Mouse (Mus musculus) thymus, adult 18-20 months (tissue): ENCODE data around the gene Map4.
A peak's percentile ranks its signal among the peaks of the same experiment; 100 is the strongest.

ENCODE experiments used
- DNase-seq, 2 experiments: peaks; one replicate each; pipeline ENCODE4 v3.0.0; 2022; ENCODE audit warnings: mixed read lengths in 2 of 2

Gene Map4

DNA sequence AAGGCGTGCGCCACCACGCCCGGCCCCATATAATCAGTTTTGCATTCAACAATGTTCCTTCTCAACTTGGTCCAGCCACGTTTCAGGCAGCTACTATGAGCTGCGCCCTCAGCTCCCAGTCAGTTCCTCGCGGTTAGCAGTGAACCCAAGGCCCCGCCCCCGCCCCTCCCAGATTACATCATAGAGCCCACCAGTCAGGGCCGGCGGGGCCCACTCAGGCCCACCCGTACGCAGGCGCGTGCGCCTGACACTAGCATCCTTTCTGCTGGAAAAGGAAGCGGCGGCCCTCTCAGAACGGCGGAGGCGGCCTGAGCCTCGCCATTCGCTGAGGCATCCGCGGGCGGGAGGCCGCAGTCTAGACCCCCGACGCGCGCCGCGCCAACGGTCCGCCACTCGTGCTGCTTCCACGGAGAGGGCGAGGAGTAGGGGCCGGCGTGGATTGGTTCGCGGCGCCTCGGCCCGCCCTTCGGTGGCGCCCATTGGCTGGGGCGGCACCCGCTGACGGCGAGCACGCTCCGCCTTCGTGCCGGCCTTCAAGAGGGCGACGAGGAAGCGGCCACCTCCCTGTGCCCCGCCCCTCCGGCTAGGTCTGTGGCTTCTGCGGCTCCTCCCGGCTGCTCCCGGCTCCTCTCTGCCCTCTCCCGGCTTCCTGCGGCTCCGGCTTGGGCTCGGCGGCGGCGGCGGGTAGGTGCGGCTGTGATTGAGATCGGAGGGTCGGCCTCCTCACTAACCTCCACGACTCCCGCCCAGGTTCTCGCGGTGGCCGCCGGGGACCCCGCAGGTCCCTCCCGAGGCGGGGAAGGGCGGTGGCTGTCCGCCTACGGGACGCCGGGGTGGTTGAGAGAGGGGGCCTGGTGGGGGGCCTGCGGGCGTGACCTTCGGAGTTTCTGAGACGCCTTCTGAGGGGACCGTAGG is at the start of gene Map4:
Map4 (plus strand) TSS at position 204 of the 915 bp plus-strand sequence.
- peak; percentile 95 to 97 for DNase-seq

DNA sequence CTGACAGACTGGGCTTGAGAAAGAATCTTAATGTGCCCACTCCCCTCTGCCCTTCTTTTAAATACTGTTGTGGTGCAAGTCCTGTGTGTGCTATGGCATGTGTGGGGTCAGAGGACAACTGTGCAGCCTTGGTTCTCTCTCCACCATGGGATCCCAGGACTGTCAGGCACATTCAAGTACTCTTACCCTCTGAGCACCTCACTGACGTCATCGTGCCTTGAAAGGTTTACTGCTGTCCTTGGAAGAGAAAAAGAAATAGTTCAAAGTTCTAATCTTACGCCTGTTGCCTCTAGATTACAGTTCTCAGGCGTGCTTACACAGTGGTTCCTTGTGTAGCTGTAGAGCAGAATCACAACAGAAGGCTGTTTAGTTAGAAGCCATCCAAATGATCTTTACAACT is 45.0 kb upstream of the Map4 start:
- DNase-seq: no peak

DNA sequence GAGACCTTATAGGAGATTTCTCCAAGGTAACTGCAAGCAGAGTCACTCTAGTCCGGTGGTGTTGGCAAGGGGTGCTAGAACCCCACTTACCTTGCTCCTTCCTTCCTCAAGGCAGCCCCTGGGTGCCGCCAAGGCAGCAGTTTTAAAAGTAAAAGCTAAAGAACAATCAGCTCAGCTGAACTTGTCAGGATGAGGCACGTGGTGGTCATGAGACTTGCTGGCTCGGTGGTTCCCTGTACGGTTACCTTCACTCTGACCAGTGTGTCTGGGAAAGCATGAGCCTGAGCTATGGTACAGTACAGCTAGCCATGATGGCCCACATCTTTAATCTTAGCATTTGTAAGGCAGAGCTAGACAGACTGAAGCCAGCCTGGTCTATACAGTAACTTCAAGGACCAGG is 43.9 kb upstream of the Map4 start:
- DNase-seq: no peak

DNA sequence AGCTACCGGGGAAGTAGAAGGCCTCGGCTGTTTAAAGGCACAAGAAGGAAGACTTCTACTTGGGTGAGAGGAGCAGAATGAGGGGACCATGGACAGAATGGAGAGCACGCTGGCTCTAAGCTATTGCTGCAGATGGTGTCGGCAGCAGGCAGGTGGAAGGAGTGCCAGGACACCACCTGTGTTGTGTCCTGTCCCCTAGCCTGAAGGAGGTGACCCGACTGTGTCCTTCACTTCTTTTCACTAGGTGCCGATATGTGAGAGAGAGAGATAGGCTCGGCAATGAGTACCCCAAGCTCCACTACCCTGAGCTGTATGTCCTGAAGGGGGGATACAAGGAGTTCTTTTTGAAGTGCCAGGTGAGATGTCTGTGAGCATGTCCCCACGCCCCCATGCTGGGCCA is 39.8 kb upstream of the Map4 start:
- DNase-seq: no peak

DNA sequence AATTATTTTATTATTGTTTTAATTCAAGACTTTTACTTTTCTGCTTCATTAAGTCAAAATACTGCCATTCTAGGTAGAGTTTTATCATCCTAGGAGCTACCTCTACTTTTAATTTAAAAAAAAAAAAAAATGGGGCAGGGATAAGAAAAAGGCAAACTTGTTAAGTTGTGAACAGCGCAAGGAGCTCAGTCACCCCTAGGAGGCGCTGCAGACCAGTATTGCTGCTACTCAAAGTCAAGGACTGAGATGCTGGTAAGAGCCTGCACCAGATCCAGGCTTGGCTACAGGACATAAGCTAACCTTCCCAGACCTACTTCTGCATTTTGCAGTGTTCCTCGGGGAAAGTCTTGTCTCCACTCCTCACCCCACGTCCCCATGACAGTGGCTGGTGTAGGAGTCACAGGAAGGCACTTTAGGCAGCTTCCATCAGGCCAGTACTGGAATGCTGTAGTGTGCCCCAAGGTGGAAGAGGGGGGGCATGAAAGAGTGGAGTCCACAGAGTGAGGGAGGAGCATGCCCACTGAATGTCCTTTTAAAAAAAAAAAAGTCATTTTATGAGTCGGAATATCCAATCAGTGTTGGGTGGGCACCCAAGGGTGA is 38.5 kb upstream of the Map4 start:
- DNase-seq: peak; percentile 16 to 28

DNA sequence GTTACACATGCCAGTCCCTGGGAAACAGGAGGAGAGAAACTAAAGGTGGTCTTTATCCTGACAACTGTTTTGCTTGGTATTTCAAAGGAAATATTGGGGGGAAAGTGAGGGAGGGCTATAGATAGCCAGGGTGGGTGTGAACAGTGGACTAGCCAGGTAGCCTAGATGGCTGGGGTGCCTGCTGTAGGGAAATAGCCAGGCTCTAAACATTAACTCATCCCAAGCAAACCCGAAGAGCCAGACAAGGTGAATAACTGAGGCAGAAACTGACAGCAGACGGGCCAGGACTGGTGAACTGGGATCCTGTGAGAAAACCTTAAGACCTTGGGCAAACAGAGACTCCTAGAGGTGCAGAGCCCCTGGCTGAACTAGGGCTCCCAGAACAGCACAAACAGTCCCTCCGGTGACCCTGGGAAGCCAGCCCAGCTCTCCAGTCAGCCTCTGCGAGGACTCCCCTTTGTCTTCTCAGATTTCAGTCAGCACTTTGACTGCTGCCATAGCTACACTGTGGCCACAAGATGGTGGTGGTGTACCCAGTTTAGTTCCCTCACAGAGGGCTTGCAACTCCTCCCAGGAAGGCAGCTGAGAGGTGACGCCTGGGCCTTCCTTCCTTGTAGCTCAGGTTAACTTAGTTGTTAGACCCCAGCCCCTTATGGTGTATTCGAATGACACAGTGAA is 36.7 kb upstream of the Map4 start:
- DNase-seq: peak; percentile 26 to 39

DNA sequence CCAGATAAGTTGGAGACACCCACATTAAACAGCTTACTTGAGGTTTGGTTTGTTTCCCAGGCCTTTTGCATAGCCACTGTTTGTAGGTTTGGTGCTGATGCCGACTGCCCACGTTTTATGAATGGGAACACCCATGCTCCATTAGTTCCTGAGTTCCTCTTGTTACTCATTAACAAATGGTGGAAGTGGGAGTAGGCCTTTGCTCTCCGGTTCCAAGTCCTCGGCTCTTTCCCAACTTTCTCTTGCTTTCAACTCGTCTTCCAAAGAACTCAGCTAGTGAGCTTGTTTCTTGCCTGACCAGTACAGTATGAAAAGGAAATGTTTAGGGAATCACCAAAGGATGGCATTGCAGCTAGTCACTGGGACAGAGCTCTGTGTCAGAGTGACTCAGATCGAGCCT is 35.7 kb upstream of the Map4 start:
- no peak for DNase-seq

DNA sequence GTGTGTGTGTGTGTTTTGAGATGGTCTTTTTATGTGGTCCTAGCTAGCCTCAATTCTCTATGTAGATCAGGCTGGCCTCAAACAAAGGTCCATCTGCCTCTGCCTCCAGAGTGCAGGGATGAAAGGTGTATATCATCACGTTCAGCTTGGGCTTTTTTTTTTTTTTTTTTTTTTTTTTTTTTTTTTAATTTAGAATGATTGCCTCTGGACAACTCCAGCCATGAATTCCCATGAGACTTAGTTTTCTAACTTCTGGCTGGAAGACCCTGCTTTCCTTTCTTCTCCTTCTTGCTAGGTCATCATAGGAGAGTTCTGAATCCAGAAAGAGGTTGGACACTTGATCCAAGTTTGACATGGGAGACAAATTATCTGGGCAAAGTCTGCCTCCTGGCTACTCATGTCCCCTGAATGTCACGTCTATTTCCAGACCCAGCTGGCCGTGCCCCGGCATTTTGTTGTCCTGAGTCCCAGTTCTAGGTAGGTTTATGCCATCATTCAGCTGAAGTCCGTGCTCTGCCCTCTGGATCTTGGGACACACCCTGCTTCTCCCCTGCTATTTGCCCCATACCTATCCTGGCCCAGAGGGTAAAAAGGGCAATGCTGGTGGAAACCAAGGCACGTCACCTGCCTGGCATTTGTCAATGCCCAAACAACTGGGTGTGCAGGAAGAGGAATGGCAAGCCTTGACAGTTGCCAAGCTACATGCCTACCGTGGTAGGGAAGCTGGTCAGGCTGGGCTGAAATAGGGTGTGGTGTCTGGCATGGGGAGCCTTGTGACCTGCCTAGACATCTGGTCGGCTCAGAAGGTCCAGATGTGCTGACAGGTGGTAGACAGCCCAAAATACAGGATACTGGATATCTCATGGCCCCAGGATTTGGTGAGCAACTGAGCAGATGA is 34.8 kb upstream of the Map4 start:
- DNase-seq: no peak

DNA sequence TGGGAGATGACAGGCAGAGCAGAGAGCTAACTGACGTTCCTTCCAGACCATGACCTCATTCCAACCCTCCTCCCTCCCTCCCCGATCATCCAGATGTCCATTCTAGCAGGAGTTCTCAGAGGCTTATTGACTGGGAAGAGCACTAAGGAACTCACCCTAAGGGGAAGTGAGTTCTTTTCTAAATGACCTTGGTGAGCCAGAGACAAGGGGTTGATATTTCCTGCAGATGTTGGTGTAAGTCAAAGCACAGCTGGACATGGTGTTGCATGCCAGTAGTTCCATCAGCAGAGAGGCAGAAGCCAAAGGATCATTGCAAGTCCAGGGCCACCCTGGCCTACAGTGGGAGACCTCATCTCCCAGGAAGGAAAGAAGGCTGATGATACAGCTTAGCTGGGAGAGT is 33.2 kb upstream of the Map4 start:
- DNase-seq: no peak

DNA sequence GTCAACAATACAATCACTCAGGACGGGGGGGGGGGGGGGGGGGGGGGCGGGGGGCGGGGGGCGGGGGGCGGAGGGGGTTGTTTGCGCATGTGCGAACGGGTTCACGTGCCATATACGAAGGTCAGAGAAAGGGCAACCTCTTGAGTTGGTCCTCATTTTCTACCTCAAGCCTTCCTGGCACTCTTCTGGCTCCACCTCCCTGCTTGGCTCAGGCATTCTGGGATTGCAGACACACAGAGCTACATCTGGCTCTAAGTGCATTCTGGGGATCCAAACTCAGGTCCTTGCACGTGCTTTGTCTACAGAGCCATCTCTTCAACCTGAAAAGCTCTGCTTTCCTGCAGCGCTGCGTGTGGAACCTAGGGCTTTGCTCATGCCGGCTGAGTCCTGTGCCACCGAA is 31.9 kb upstream of the Map4 start:
- no peak for DNase-seq

DNA sequence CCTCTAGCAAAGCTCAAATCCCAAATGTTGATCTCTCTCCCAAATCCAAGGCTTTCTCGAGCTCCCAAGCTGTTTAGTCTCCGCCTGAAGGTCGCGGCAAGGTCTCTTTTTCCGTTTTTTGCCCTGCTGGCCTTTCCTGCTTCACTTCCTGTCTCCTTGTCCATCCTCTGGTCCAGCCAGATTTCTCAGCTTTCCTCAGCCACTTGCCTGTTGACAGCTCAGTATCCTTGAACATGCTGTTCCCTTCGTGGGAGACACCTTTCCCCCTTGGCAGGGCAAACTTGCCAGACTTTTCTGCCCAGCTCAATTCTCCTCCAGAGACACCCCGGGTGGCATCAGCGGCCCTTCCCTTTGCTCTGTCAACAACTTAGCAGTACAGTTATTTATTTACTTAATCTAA is 31.5 kb upstream of the Map4 start:
- no peak for DNase-seq

DNA sequence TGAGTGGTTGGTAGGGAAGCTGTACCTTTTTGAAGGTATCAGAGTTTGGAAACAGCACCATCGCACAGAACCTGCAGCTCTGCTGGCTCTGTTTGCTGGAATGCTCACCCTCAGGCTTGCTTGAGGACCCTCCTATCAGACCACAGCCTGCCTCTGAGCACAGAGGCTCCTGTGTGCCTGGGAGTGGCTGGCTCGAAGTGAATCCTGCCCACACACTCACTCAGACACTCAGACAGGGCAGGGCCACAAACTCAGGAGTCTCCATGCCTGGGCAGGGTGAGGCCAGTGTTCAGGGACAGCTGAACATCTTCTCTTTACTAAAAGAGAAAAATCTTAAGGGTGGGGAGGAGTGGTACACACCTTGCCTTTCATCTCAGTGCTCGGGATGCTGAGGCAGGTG is 30.7 kb upstream of the Map4 start:
- DNase-seq: no peak

DNA sequence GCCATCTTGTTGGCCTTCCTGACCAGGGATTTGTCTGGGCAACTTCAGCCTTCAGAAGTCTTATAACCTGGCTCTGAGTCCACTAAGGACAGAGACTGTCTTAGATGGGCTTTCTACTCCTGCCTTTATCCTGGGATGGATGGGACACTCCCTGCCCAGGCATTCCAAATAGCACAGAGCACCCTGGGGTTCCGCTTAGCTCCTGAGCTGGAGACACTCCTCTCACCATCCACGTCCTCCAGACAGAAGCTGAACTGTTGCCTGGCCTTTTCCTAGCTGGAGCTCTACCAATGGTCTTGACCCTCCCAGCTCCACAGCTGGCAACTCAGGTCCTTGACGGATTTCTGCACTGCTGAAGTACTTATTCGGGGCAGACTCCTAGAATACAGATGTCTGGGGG is 29.0 kb upstream of the Map4 start:
- no peak for DNase-seq

DNA sequence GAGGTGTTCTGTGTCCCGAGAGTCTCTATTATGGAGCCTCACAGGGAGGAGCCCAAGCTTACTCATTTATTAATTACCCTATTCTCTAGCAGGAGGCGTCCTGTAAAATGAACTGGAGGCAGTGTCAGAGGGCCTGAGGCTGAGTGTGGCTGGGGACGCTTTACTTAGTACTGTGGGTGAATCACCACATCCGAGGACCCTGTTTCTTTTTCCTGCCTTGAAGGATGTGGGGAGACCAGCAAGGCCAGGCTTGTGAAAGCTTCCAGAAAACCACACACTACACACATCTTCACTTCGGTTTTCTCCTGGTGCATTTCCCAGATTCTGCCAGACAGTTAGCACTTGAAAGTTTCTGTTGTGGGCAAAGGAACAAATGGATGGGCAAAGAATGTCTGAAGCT is 28.5 kb upstream of the Map4 start:
- no peak for DNase-seq

DNA sequence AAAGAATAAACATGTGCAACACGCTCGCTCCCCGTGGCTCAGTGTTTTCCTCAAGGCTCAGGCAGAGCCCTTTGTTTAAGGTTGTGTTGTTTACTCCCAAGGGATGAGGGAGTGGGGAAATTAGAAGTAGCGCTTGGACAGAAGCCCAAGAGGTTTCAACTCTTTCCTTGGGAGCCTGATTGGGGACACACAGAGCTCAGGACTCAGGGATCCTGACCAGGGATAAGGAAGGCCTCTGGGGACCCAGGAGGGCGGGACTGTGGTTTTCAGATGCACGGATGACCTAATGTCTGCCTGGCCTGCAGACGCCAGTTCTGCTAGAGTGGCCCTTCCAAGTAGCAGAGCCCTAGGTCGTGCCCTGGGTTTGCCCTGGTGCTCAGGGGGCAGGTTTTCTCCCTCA is 24.0 kb upstream of the Map4 start:
- no peak for DNase-seq

DNA sequence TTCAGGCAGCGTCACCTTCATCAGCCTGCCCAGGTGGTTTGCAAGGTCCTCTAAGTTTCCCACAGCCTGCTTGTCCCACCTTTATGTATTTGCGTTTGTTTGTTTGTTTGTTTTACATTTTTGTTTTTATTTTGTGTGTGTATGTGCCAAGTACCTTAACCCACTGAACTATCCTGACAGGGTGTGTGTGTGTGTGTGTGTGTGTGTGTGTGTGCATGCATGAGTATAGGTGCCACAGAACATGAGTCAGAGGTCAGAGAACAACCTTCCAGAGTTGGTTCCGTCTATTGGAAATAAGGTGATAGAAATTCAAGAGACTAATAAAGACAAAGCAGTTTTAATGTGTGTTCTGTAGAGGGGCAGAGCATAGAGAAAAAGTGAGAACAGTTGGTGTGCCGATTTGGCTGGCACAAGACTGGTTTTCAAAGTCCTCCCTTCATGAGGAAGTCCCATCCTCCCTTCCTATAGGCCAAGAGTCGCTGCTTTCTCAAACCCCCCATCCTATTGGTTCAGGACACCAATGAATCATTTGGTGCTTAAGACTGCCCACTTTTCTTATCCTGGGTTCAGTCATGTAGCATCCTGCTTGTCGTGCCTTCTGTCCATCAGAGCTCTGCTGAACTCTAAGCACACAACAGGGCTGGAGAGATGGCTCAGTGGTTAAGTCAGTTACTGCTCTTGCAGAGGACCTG is 23.3 kb upstream of the Map4 start:
- no peak for DNase-seq

DNA sequence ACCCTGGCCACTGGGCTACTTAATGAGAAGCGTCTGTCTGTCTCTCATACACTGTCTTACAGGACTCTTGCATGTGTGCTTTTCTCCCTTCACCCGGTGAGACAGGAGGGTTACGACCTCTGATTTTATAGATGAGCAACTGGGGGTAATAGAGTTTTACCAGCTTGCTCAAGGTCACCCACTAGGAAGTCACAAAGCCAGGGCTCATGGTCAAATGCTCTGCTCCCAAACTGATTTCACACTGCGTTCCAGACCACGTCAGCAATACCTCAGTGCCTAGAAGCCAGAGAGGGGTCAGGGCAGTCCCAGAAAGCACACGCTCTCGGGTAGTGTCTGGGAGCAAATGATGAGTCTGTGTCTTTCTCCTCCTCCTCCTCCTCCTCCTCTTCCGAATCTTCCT is 22.2 kb upstream of the Map4 start:
- DNase-seq: no peak

DNA sequence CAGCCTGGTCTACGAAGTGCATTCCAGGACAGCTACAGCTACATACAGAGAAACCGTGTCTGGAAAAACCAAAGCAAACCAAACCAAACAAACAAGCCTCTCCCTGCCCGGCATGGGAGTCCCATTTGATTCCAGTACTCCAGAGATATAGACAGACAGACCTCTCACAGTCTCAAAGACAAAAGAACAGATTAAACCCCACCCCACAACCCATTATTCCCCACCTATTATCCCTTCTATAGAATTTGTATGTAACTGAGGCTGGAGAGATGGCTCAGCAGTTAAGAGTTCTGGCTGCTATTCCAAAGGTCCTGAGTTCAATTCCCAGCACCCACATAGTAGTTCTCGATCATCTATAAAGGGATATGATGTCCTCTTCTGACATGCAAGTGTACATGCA is 21.3 kb upstream of the Map4 start:
- no peak for DNase-seq

DNA sequence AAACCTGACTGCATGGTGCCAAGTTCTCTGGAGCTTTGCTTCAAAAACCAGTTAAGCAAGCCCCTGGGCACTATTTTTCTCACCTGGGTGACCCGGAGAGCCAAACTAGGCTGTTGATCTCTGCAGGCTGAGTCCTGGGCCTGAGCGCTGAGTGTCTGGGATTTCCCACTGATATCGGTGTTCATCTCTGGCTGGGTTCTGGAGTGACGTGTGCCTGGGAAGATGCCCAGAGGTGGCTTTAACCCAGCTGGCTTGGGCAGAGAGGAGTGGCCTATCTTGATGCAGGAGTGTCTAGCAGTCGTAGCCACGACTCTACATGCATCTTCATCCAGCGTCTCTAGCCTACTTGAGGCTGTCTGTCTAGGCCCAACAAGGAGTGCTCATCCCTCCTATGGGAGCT is 19.5 kb upstream of the Map4 start:
- no peak for DNase-seq

DNA sequence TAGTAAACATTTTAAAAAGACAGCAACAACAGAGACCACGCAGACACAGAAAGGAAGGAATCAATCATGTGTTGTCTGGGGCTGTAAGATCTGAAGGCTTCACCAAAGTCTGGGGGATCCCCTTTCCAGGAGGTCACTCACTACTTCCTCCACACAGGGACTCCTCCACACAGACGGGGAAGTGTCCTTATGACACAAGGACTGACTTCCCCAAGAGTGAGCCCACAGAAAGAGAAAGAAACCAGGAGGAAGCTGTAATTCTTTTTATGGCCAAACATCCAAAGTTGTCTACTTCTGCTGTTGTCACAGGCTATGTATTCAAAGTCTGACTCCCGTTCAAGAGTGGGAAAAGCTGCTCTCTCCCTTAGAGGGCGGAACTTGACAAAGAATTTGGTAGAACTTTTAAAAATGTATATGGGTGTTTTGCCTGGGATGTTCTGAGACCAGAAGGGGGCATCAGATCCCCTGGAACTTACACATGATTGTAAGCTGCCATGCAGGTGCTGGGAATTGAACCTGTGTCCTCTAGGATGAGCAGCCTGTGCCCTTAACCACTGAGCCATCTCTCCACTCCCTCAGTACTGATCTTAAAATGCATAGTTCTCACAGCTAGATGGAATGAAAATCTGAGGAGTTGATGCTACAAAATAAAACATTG is 16.9 kb upstream of the Map4 start:
- no peak for DNase-seq

DNA sequence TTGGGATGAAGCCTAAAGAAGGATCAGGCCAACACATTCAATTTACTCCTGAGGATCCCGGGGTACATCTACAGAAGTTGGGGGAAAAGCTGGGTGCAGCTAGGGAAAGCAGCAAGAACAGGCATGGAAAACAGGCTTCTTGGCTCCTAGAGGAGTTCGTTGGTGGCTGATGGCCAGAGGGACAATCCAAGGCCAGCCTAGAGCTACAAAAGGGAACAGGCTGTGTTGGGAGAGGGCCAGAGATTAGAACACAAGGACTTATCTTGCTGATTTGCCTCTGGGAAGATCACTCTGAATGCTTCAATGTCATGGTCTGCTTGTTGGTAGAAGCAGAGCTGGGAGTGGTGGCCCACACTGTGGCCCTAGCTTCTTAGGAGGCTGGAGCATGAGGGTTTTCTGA is 13.3 kb upstream of the Map4 start:
- no peak for DNase-seq

DNA sequence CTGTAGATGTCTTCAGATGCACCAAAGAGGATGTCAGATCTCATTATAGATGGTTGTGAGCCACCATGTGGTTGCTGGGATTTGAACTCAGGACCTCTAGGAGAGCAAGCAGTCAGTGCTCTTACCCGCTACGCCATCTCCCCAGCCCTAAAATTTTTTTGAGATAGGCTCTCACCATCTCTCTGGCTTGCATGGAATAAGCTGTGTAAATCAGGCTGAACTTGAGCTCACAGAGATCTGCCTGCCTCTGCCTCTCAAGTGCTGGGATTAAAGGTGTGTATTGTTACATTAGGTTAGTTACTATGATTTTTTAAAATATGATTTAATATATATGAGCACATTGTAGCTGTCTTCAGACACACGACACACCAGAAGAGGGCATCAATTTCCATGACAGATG is 2.1 kb upstream of the Map4 start:
- no peak for DNase-seq
